Mouse (Mus musculus): ENCODE measurements at regions not wholly inside any gene's neighbourhood (a gene's known extent, or its start where the extent isn't known, plus 50 kb on each side); places are given as distances from the start of the nearest gene placed in this dataset.

- TF ChIP-seq CTCF (conservative IDR thresholded peaks at IDR 0.05; ENCODE audit: insufficient read depth, insufficient read length, low read depth, low read length): no peak
- no peak for TF ChIP-seq POLR2A (IDR thresholded peaks at IDR 0.05; ENCODE audit: low read depth, low read length)
Observed at GRCm38 (mm10) chr2:8415917-8416316, 906.6 kb upstream of the Celf2 start.

Data from kidney, adult 2 months (tissue).